Mouse (Mus musculus) heart, adult 2 months (tissue): ENCODE measurements around the gene Arhgef28. TPM values are rescaled to one million over a fixed set of nuclear protein-coding genes. Genes with fewer than 3 reads are reported as not detected.

Source experiments
- DNase-seq, 2 experiments: peaks; one replicate each; pipeline ENCODE4 v3.0.0; 2021
- H3K27ac ChIP-seq: fragments of 200-600 bp; 2 replicates; pipeline ENCODE4 v1.8.1; 2022
- H3K27me3 ChIP-seq: fragments of 200-500 bp; 2 replicates; pipeline ENCODE4 v1.6.1; 2012; ENCODE audit warnings: mild to moderate bottlenecking, low read length, inconsistent platforms, mixed read lengths; ENCODE audit not compliant: control insufficient read depth, insufficient read depth
- H3K36me3 ChIP-seq: fragments of 200-500 bp; 2 replicates; pipeline ENCODE4 v1.6.1; 2012; ENCODE audit warnings: low read length, inconsistent platforms; ENCODE audit not compliant: control insufficient read depth, insufficient read depth
- H3K4me1 ChIP-seq: fragments of 200-500 bp; 2 replicates; pipeline ENCODE4 v1.6.1; 2011; ENCODE audit warnings: low read length; ENCODE audit not compliant: control insufficient read depth, insufficient read depth
- H3K4me3 ChIP-seq: fragments of 200-600 bp; 2 replicates; pipeline ENCODE4 v1.8.1; 2022
- H3K79me2 ChIP-seq: fragments of 200-500 bp; replicated peaks from 2 replicates; pipeline ENCODE4 v1.6.1; 2012; ENCODE audit warnings: mild to moderate bottlenecking, inconsistent platforms, low read length, moderate library complexity, mixed read lengths; ENCODE audit not compliant: control insufficient read depth, insufficient read depth
- H3K9ac ChIP-seq: fragments of 200-500 bp; 2 replicates; pipeline ENCODE4 v1.6.1; 2012; ENCODE audit warnings: low read depth, mild to moderate bottlenecking, control low read depth, inconsistent platforms, low read length, mixed read lengths
- CTCF ChIP-seq: fragments of 200-600 bp; IDR thresholded peaks from 2 replicates; pipeline ENCODE4 v1.8.1; 2022; ENCODE audit warnings: antibody characterized with exemption, mild to moderate bottlenecking, moderate library complexity
- EP300 ChIP-seq: fragments of 200-500 bp; IDR thresholded peaks from 2 replicates; pipeline ENCODE4 v1.6.1; 2011; ENCODE audit warnings: low read depth, low read length, control low read depth; ENCODE audit not compliant: insufficient read depth
- POLR2A ChIP-seq: fragments of 200-500 bp; IDR thresholded peaks from 2 replicates; pipeline ENCODE4 v1.6.1; 2011; ENCODE audit warnings: mild to moderate bottlenecking, low read depth, low read length, control low read depth; ENCODE audit not compliant: insufficient read depth
- WGBS: fragments of 180-500 bp; shearing (Covaris S2); methylation state at CpG from one replicate; pipeline ENCODE4 v1.1.7; 2018; 5-methylcytosine and 5-hydroxymethylcytosine counted together
- intact Hi-C: fragments of 180-260 bp; cut with DNase I; formaldehyde crosslinking; loops from one replicate; pipeline ENCODE4 v1.15.1; 2025
- polyA plus RNA-seq: library from polyadenylated mRNA; depleted of rRNA; stranded (reverse); fragments of >200 nt; gene quantifications from 2 replicates; pipeline ENCODE4 v1.2.3, GENCODE M21; 2012
- total RNA-seq, 2 experiments: library from RNA; stranded (reverse); gene quantifications; 2 replicates each; pipeline ENCODE4 v1.2.3; 2021

Arhgef28 gene
- total and polyA plus RNA-seq, 3 experiments = 2.4 to 5.2 (median 4.6) TPM

GRCm38 (mm10) chr13:97911013-97911412 is 295.2 kb downstream of the Arhgef28 start:
- intact Hi-C loops = no loop called here
- DNase-seq = no peak

GRCm38 (mm10) chr13:97902821-97903220 is 303.4 kb downstream of the Arhgef28 start:
- TF ChIP-seq CTCF = no peak
- TF ChIP-seq POLR2A = no peak
- TF ChIP-seq EP300 = no peak
- no peak overlapping the region for H3K9ac ChIP-seq
- no peak for DNase-seq
- no peaks in the 10 kb centered on the region for H3K36me3 ChIP-seq
- no peak overlapping the region for H3K4me3 ChIP-seq
- intact Hi-C loops = no loop called here
- H3K27ac ChIP-seq = no peak overlapping the region
- H3K79me2 ChIP-seq = no peaks in the 10 kb centered on the region
- no peaks in the 10 kb centered on the region for H3K4me1 ChIP-seq
- WGBS = 80% methylated on average over 8 of the region's 8 CpGs
- no peaks in the 10 kb centered on the region for H3K27me3 ChIP-seq

More at GRCm38 (mm10) chr13:97911013-97911412, 295.2 kb downstream of the Arhgef28 start:
- peak overlapping the region; percentile 6; the same call in 1 of the 2 replicates for H3K27ac ChIP-seq
- H3K4me1 ChIP-seq = no peaks in the 10 kb centered on the region; the same call in 1 of the 2 replicates
- H3K9ac ChIP-seq = no peak overlapping the region
- TF ChIP-seq EP300 (no peak), CTCF (no peak), POLR2A (no peak)
- H3K79me2 ChIP-seq = no peaks in the 10 kb centered on the region
- 33% methylated on average over 10 of the region's 10 CpGs for WGBS
- no peaks in the 10 kb centered on the region for H3K27me3 ChIP-seq
- H3K4me3 ChIP-seq = no peak overlapping the region
- no peaks in the 10 kb centered on the region for H3K36me3 ChIP-seq

GRCm38 (mm10) chr13:97900380-97900758 is 305.9 kb downstream of the Arhgef28 start:
- Histone ChIP-seq H3K79me2 (no peaks in the 10 kb centered on the region), H3K9ac (no peak overlapping the region), H3K4me1 (no peaks in the 10 kb centered on the region), H3K36me3 (no peaks in the 10 kb centered on the region), H3K27ac (no peak overlapping the region), H3K4me3 (no peak overlapping the region), H3K27me3 (no peaks in the 10 kb centered on the region)
- DNase-seq = no peak
- TF ChIP-seq POLR2A (no peak), CTCF (no peak), EP300 (no peak)
- 61% methylated on average over 3 of the region's 3 CpGs for WGBS
- intact Hi-C loops = no loop called here

GRCm38 (mm10) chr13:97899604-97900379 is 306.4 kb downstream of the Arhgef28 start:
- H3K4me3 ChIP-seq = no peak overlapping the region
- intact Hi-C loops = no loop called here
- no peak for TF ChIP-seq EP300
- TF ChIP-seq POLR2A = no peak
- no peak for TF ChIP-seq CTCF
- H3K27ac ChIP-seq = no peak overlapping the region
- no peaks in the 10 kb centered on the region for H3K36me3 ChIP-seq
- H3K4me1 ChIP-seq = no peaks in the 10 kb centered on the region
- no peaks in the 10 kb centered on the region for H3K27me3 ChIP-seq
- no peak for DNase-seq
- H3K9ac ChIP-seq = no peak overlapping the region
- 83% methylated on average over 14 of the region's 14 CpGs for WGBS
- H3K79me2 ChIP-seq = no peaks in the 10 kb centered on the region

- H3K36me3 ChIP-seq = no peaks in the 10 kb centered on the region
- H3K9ac ChIP-seq = no peak overlapping the region
- no peak for DNase-seq
- H3K79me2 ChIP-seq = no peaks in the 10 kb centered on the region
- no peak overlapping the region for H3K4me3 ChIP-seq
- no peaks in the 10 kb centered on the region for H3K4me1 ChIP-seq
- WGBS = 60% methylated on average over 2 of the region's 2 CpGs
- intact Hi-C loops = no loop called here
- TF ChIP-seq CTCF = no peak
- TF ChIP-seq EP300 = no peak
- TF ChIP-seq POLR2A = no peak
- H3K27ac ChIP-seq = no peak overlapping the region
- no peaks in the 10 kb centered on the region for H3K27me3 ChIP-seq
These were observed 307.6 kb downstream of the Arhgef28 start for GRCm38 (mm10) chr13:97898590-97898989.

GRCm38 (mm10) chr13:97893031-97893825 is 313.0 kb downstream of the Arhgef28 start:
- no peak for DNase-seq
- no peaks in the 10 kb centered on the region for H3K27me3 ChIP-seq
- WGBS = 71% methylated on average over 10 of the region's 10 CpGs
- no peaks in the 10 kb centered on the region for H3K4me1 ChIP-seq
- H3K9ac ChIP-seq = no peak overlapping the region
- H3K36me3 ChIP-seq = no peaks in the 10 kb centered on the region
- H3K79me2 ChIP-seq = no peaks in the 10 kb centered on the region
- intact Hi-C loops = no loop called here
- H3K27ac ChIP-seq = no peak overlapping the region
- no peak overlapping the region for H3K4me3 ChIP-seq
- TF ChIP-seq CTCF = no peak
